ENCODE assay signal across 9 mouse cellular contexts in genomic region chr19:43385451-43385850, GRCm38 (mm10). TPM values are rescaled to one million over a fixed set of nuclear protein-coding genes. Genes with fewer than 3 reads are reported as not detected.
DNase-seq lines count a peak whose midpoint lies in the region; ATAC-seq and TF ChIP-seq lines count a peak whose summit lies in the region.
"Had no signal": no experiment of that assay in that cellular context is flagged by ENCODE, and none has a peak within 500 bp of the region (broad histone marks: within the 10 kb centered on the region; RNA-seq: fewer than 3 reads in every experiment).

No protein-coding gene starts in this region.

- H3K4me1 ChIP-seq in heart, embryonic 15.5 days (replicated peaks), result peaks cover 29% of the 10 kb centered on the region
- H3K4me1 ChIP-seq in embryonic facial prominence, embryonic 11.5 days (ENCODE audit: control insufficient read depth, insufficient read depth, low read length), result no peaks in the 10 kb centered on the region; the same call in 1 of the 2 replicates
- peaks cover 20% of the 10 kb centered on the region for H3K4me1 ChIP-seq in hindbrain, embryonic 16.5 days (ENCODE audit: control insufficient read depth, insufficient read depth, low read depth, low read length)
- peaks cover 12% of the 10 kb centered on the region; the same call in 1 of the 2 replicates for H3K4me1 ChIP-seq in midbrain, postnatal 0 days (ENCODE audit: insufficient read depth, low read length)

- peak overlapping the region; percentile 44 for H3K4me3 ChIP-seq in heart, embryonic 15.5 days
- peak overlapping the region; percentile 42 for H3K4me3 ChIP-seq in embryonic facial prominence, embryonic 11.5 days (ENCODE audit: low read depth, low read length)
- H3K4me3 ChIP-seq in hindbrain, embryonic 16.5 days (ENCODE audit: low read length), result peak overlapping the region; percentile 36
- H3K4me3 ChIP-seq in midbrain, postnatal 0 days (ENCODE audit: low read depth, low read length), result peak overlapping the region; percentile 27; the same call in 1 of the 2 replicates

- no peaks in the 10 kb centered on the region for H3K36me3 ChIP-seq in heart, embryonic 15.5 days
- no peaks in the 10 kb centered on the region for H3K36me3 ChIP-seq in embryonic facial prominence, embryonic 11.5 days (replicated peaks; ENCODE audit: control insufficient read depth, insufficient read depth, low read depth, low read length)
- no peaks in the 10 kb centered on the region for H3K36me3 ChIP-seq in hindbrain, embryonic 16.5 days (ENCODE audit: control insufficient read depth, insufficient read depth, low read length)
- H3K36me3 ChIP-seq in midbrain, postnatal 0 days (ENCODE audit: insufficient read depth, low read length), result no peaks in the 10 kb centered on the region

- ATAC-seq in heart, embryonic 15.5 days (replicated peaks; ENCODE audit: insufficient number of reproducible peaks, insufficient read depth, low FRiP score, low read depth), result no peak
- no peak for ATAC-seq in embryonic facial prominence, embryonic 11.5 days (replicated peaks; ENCODE audit: insufficient number of reproducible peaks, low FRiP score, low TSS enrichment, low read depth)
- no peak for ATAC-seq in hindbrain, embryonic 16.5 days
- ATAC-seq in midbrain, postnatal 0 days (ENCODE audit: low FRiP score), result no peak

- peak overlapping the region; percentile 62 for H3K4me2 ChIP-seq in heart, embryonic 15.5 days
- peak overlapping the region; percentile 65 for H3K4me2 ChIP-seq in embryonic facial prominence, embryonic 11.5 days (ENCODE audit: low read depth, low read length)
- H3K4me2 ChIP-seq in hindbrain, embryonic 16.5 days (ENCODE audit: low read length), result peak overlapping the region; percentile 66
- H3K4me2 ChIP-seq in midbrain, postnatal 0 days (ENCODE audit: low read depth, low read length, poor library complexity, severe bottlenecking), result peak overlapping the region; percentile 42

- H3K9ac ChIP-seq in heart, embryonic 15.5 days, result no peak overlapping the region
- peak overlapping the region; percentile 65 for H3K9ac ChIP-seq in embryonic facial prominence, embryonic 11.5 days (replicated peaks; ENCODE audit: low read length)
- H3K9ac ChIP-seq in hindbrain, embryonic 16.5 days (ENCODE audit: low read depth, low read length), result no peak overlapping the region
- no peak overlapping the region for H3K9ac ChIP-seq in midbrain, postnatal 0 days (replicated peaks; ENCODE audit: low read length, poor library complexity, severe bottlenecking)

- no peaks in the 10 kb centered on the region for H3K9me3 ChIP-seq in heart, embryonic 15.5 days (replicated peaks)
- no peaks in the 10 kb centered on the region for H3K9me3 ChIP-seq in embryonic facial prominence, embryonic 11.5 days (replicated peaks; ENCODE audit: control insufficient read depth, low read length)
- H3K9me3 ChIP-seq in hindbrain, embryonic 16.5 days (ENCODE audit: control insufficient read depth, low read length), result no peaks in the 10 kb centered on the region
- no peaks in the 10 kb centered on the region for H3K9me3 ChIP-seq in midbrain, postnatal 0 days (ENCODE audit: low read length)

- H3K27me3 ChIP-seq in heart, embryonic 15.5 days, result peaks cover 70% of the 10 kb centered on the region
- H3K27me3 ChIP-seq in embryonic facial prominence, embryonic 11.5 days (ENCODE audit: control insufficient read depth, insufficient read depth, low read length), result peaks cover 21% of the 10 kb centered on the region
- peaks cover 49% of the 10 kb centered on the region for H3K27me3 ChIP-seq in hindbrain, embryonic 16.5 days (replicated peaks; ENCODE audit: control insufficient read depth, insufficient read depth, low read length)
- peaks cover 69% of the 10 kb centered on the region for H3K27me3 ChIP-seq in midbrain, postnatal 0 days (ENCODE audit: insufficient read depth, low read length)
- H3K27me3 ChIP-seq: CH12.LX had no signal

- TF ChIP-seq CTCF in midbrain, postnatal 0 days (IDR thresholded peaks at IDR 0.05), result no peak

- 3% methylated on average over 13 of the region's 13 CpGs for WGBS in heart, embryonic 15.5 days
- WGBS in embryonic facial prominence, embryonic 11.5 days, result 2% methylated on average over 13 of the region's 13 CpGs
- WGBS in hindbrain, embryonic 16.5 days, result 3% methylated on average over 13 of the region's 13 CpGs
- 2% methylated on average over 13 of the region's 13 CpGs for WGBS in midbrain, postnatal 0 days

- no peak for DNase-seq in heart, adult 8-10 months (ENCODE audit: low spot score)
- peak; percentile 50 for DNase-seq in embryonic facial prominence, embryonic 11.5 days (ENCODE audit: low spot score)
- DNase-seq in midbrain, postnatal 0 days (ENCODE audit: low spot score), result no peak
- no peak for DNase-seq in cerebellum, adult 18-20 months
- DNase-seq in right cerebral cortex, adult 18-20 months, result no peak
- no peak for DNase-seq in left cerebral cortex, adult 18-20 months (ENCODE audit: low spot score in 2 of 2)

- no peak overlapping the region for H3K27ac ChIP-seq in heart, embryonic 15.5 days
- H3K27ac ChIP-seq in embryonic facial prominence, embryonic 11.5 days (replicated peaks; ENCODE audit: low read depth, low read length), result no peak overlapping the region
- no peak overlapping the region for H3K27ac ChIP-seq in hindbrain, embryonic 16.5 days (ENCODE audit: low read depth, low read length)
- H3K27ac ChIP-seq in midbrain, postnatal 0 days (ENCODE audit: low read depth, low read length), result no peak overlapping the region

RNA-seq across cellular contexts. Expression of gene Hpse2, which starts 2.7 kb away (rescaled TPM):
- 0.66 and 1.4 TPM in 2 replicates for polyA plus RNA-seq in heart, embryonic 15.5 days (2015; fragmentation: Nextera tagmentation; extraction: Ambion mirVana)
- total RNA-seq in heart, adult 8-10 months (2022), result under 1 TPM in 2 of 4 experiments, not detected in 2; 0.06 to 0.57 TPM
- polyA plus RNA-seq in embryonic facial prominence, embryonic 11.5 days (2014; fragmentation: Nextera tagmentation; extraction: Ambion mirVana), result 6.6 and 7.8 TPM in 2 replicates
- 0.14 and 0.20 TPM in 2 replicates for polyA plus RNA-seq in hindbrain, embryonic 16.5 days (2015; fragmentation: Nextera tagmentation; extraction: Ambion mirVana)
- total RNA-seq in midbrain, postnatal 0 days (2014; rRNA removed), result 0.09 and 0.55 TPM in 2 replicates
- 0.23 and 0.32 TPM in 2 replicates for polyA plus RNA-seq in midbrain, postnatal 0 days (2015; fragmentation: Nextera tagmentation; extraction: Ambion mirVana)
- total RNA-seq in left cerebral cortex, adult 18-20 months (2021), result not detected
- total RNA-seq: CH12.LX had no signal

RNA-seq across cellular contexts. Expression of gene Cnnm1, which starts 54.8 kb away (rescaled TPM):
- polyA plus RNA-seq in heart, embryonic 15.5 days (2015; fragmentation: Nextera tagmentation; extraction: Ambion mirVana), result 0.04 and 0.05 TPM in 2 replicates
- under 1 TPM in 3 of 4 experiments, not detected in 1; 0.11 to 0.38 (median 0.22) TPM for total RNA-seq in heart, adult 8-10 months (2022)
- polyA plus RNA-seq in embryonic facial prominence, embryonic 11.5 days (2014; fragmentation: Nextera tagmentation; extraction: Ambion mirVana), result 0.48 and 0.54 TPM in 2 replicates
- polyA plus RNA-seq in hindbrain, embryonic 16.5 days (2015; fragmentation: Nextera tagmentation; extraction: Ambion mirVana), result 3.9 and 4.2 TPM in 2 replicates
- total RNA-seq in midbrain, postnatal 0 days (2014; rRNA removed), result 7.5 and 9.7 TPM in 2 replicates
- polyA plus RNA-seq in midbrain, postnatal 0 days (2015; fragmentation: Nextera tagmentation; extraction: Ambion mirVana), result 2.7 and 3.3 TPM in 2 replicates
- total RNA-seq in left cerebral cortex, adult 18-20 months (2021), result 100 to 1,000 TPM; 104 to 106 TPM
- total RNA-seq: CH12.LX had no signal
